Mouse (Mus musculus): ENCODE measurements around the gene Raver1. TPM values are rescaled to one million over a fixed set of nuclear protein-coding genes. Genes with fewer than 3 reads are reported as not detected.

The Raver1 gene
- polyA plus RNA-seq, 1 experiment from 2014 or later, result 37.4 TPM

- Histone ChIP-seq H3K9me3 (ENCODE audit: control insufficient read depth, low read length) (no peaks in the 10 kb centered on the region), H3K36me3 (ENCODE audit: control insufficient read depth, insufficient read depth) (peaks cover 23% of the 10 kb centered on the region), H3K27me3 (replicated peaks; ENCODE audit: control insufficient read depth, insufficient read depth, low read length) (no peaks in the 10 kb centered on the region), H3K4me2 (ENCODE audit: low read length) (peak overlapping the region; percentile 85), H3K4me3 (replicated peaks; ENCODE audit: low read length) (peak overlapping the region; percentile 80), H3K27ac (ENCODE audit: low read length) (peak overlapping the region; percentile 87), H3K4me1 (replicated peaks; ENCODE audit: control insufficient read depth, insufficient read depth, low read length) (peaks cover 20% of the 10 kb centered on the region), H3K9ac (replicated peaks; ENCODE audit: low read depth, low read length) (peak overlapping the region; percentile 81)
- peak; percentile 6 for ATAC-seq
- 3% methylated on average over 24 of the region's 24 CpGs for WGBS
Observed at GRCm38 (mm10) chr9:21090972-21091706, 669 bp downstream of the Raver1 start.

- WGBS, result 81% methylated on average over 1 of the region's 1 CpGs
- Histone ChIP-seq H3K4me3 (replicated peaks; ENCODE audit: low read length) (peak overlapping the region; percentile 80), H3K4me1 (replicated peaks; ENCODE audit: control insufficient read depth, insufficient read depth, low read length) (peaks cover 20% of the 10 kb centered on the region), H3K9me3 (ENCODE audit: control insufficient read depth, low read length) (no peaks in the 10 kb centered on the region), H3K4me2 (ENCODE audit: low read length) (peak overlapping the region; percentile 85), H3K27me3 (replicated peaks; ENCODE audit: control insufficient read depth, insufficient read depth, low read length) (no peaks in the 10 kb centered on the region), H3K9ac (replicated peaks; ENCODE audit: low read depth, low read length) (peak overlapping the region; percentile 81; the same call in 1 of the 2 replicates), H3K27ac (ENCODE audit: low read length) (no peak overlapping the region), H3K36me3 (ENCODE audit: control insufficient read depth, insufficient read depth) (peaks cover 28% of the 10 kb centered on the region)
- no peak for ATAC-seq
Observed at GRCm38 (mm10) chr9:21090537-21090936, 1.3 kb downstream of the Raver1 start.

- WGBS, result 90% methylated on average over 3 of the region's 3 CpGs
- peaks cover 54% of the 10 kb centered on the region for H3K36me3 ChIP-seq (ENCODE audit: control insufficient read depth, insufficient read depth)
- no peak overlapping the region for H3K4me3 ChIP-seq (replicated peaks; ENCODE audit: low read length)
- H3K9me3 ChIP-seq (ENCODE audit: control insufficient read depth, low read length), result no peaks in the 10 kb centered on the region
- H3K27me3 ChIP-seq (replicated peaks; ENCODE audit: control insufficient read depth, insufficient read depth, low read length), result no peaks in the 10 kb centered on the region
- no peak overlapping the region for H3K4me2 ChIP-seq (ENCODE audit: low read length)
- H3K4me1 ChIP-seq (replicated peaks; ENCODE audit: control insufficient read depth, insufficient read depth, low read length), result no peaks in the 10 kb centered on the region
- ATAC-seq, result no peak
- H3K9ac ChIP-seq (replicated peaks; ENCODE audit: low read depth, low read length), result no peak overlapping the region
- H3K27ac ChIP-seq (ENCODE audit: low read length), result no peak overlapping the region
Observed at GRCm38 (mm10) chr9:21083324-21083723, 8.5 kb downstream of the Raver1 start.

DNA sequence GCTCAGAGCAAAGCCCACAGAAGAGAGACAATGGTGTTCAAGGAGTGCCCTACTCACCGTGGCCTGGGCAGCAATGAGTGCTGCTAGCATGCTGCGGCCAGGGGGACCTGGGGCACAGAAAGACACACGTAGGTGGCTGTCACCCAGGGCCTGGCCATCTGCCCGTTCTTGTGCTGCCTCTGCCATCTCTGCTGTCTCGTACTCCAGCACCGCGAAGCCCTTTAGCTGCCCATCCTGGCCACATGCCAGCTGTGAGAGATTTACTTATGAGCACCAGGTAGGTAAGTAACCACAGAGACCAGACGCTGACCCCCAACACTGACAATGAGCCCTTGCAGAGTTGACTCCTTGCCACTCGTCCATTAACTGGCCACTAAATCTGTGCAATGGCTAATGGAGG lies 10.7 kb downstream of the Raver1 start:
- no peaks in the 10 kb centered on the region for H3K9me3 ChIP-seq (ENCODE audit: control insufficient read depth, low read length)
- no peak overlapping the region for H3K4me3 ChIP-seq (replicated peaks; ENCODE audit: low read length)
- 88% methylated on average over 9 of the region's 9 CpGs for WGBS
- H3K36me3 ChIP-seq (ENCODE audit: control insufficient read depth, insufficient read depth), result peaks cover 51% of the 10 kb centered on the region
- no peak overlapping the region for H3K9ac ChIP-seq (replicated peaks; ENCODE audit: low read depth, low read length)
- H3K27me3 ChIP-seq (replicated peaks; ENCODE audit: control insufficient read depth, insufficient read depth, low read length), result no peaks in the 10 kb centered on the region
- no peak overlapping the region for H3K27ac ChIP-seq (ENCODE audit: low read length)
- ATAC-seq, result no peak
- no peaks in the 10 kb centered on the region for H3K4me1 ChIP-seq (replicated peaks; ENCODE audit: control insufficient read depth, insufficient read depth, low read length)
- no peak overlapping the region for H3K4me2 ChIP-seq (ENCODE audit: low read length)

DNA sequence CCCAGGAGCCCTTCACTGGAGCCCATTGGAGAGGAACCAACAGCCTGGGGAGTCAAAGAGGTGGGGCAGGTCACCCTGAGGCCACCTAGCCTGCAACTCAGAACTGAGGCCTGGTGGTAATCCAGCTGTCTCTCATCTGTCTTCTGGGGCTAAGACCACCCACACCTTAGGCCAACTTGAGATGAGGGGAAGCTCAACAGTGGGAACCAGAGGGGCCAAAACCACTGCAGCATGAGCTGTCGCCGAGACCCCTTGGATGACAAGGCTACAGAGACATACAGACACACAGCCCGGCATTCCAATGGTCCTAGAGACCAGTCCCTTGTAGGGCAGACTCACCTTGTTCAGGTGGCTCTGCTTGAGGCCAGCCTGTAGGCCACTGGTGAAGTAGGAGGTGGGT lies 16.2 kb downstream of the Raver1 start:
- H3K4me2 ChIP-seq (ENCODE audit: low read length), result no peak overlapping the region
- no peak overlapping the region for H3K4me3 ChIP-seq (replicated peaks; ENCODE audit: low read length)
- 96% methylated on average over 3 of the region's 3 CpGs for WGBS
- H3K9me3 ChIP-seq (ENCODE audit: control insufficient read depth, low read length), result no peaks in the 10 kb centered on the region
- no peak overlapping the region for H3K27ac ChIP-seq (ENCODE audit: low read length)
- H3K36me3 ChIP-seq (ENCODE audit: control insufficient read depth, insufficient read depth), result peaks cover 31% of the 10 kb centered on the region
- H3K9ac ChIP-seq (replicated peaks; ENCODE audit: low read depth, low read length), result no peak overlapping the region
- ATAC-seq, result no peak
- no peaks in the 10 kb centered on the region for H3K27me3 ChIP-seq (replicated peaks; ENCODE audit: control insufficient read depth, insufficient read depth, low read length)
- H3K4me1 ChIP-seq (replicated peaks; ENCODE audit: control insufficient read depth, insufficient read depth, low read length), result peaks cover 15% of the 10 kb centered on the region

DNA sequence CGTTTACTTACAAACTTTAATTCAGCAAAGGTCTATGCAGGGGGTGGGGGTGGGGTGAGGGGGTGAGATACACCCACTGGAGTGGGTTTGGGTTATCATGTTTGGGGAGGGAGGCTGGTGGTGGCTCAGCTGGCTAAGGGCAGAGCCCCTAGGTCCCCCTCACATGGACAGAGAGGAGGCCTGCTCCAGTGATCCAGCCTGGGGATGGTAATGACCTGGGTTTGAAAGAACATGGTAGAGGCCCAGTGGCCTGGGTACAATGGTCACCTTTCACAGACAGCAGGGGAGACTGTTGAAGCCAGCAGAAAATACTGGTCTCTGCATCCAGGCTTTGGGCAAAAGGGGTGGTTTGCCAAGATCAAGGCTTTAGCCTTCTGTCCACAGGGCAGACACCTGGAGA lies 17.6 kb downstream of the Raver1 start:
- H3K9me3 ChIP-seq (ENCODE audit: control insufficient read depth, low read length), result no peaks in the 10 kb centered on the region
- no peak overlapping the region for H3K27ac ChIP-seq (ENCODE audit: low read length)
- peaks cover 18% of the 10 kb centered on the region for H3K36me3 ChIP-seq (ENCODE audit: control insufficient read depth, insufficient read depth)
- H3K4me1 ChIP-seq (replicated peaks; ENCODE audit: control insufficient read depth, insufficient read depth, low read length), result peaks cover 15% of the 10 kb centered on the region
- no peak overlapping the region; the same call in 1 of the 2 replicates for H3K4me2 ChIP-seq (ENCODE audit: low read length)
- WGBS, result 93% methylated on average over 1 of the region's 1 CpGs
- H3K4me3 ChIP-seq (replicated peaks; ENCODE audit: low read length), result no peak overlapping the region
- no peaks in the 10 kb centered on the region for H3K27me3 ChIP-seq (replicated peaks; ENCODE audit: control insufficient read depth, insufficient read depth, low read length)
- no peak for ATAC-seq
- no peak overlapping the region for H3K9ac ChIP-seq (replicated peaks; ENCODE audit: low read depth, low read length)

GRCm38 (mm10) chr9:21073044-21073840 lies 18.6 kb downstream of the Raver1 start, which contains the start of the genes Gm49373 and Fdx1l:
Gm49373 (minus strand) TSS chr9:21073096.
Fdx1l (minus strand) TSS chr9:21073614.
- Histone ChIP-seq H3K27ac (ENCODE audit: low read length) (peak within 1 kb of the TSS; percentile 61), H3K4me2 (ENCODE audit: low read length) (peak within 1 kb of the TSS; percentile 96), H3K36me3 (ENCODE audit: control insufficient read depth, insufficient read depth) (peaks cover 10% of the 10 kb centered on the region), H3K27me3 (replicated peaks; ENCODE audit: control insufficient read depth, insufficient read depth, low read length) (no peaks in the 10 kb centered on the region), H3K9ac (replicated peaks; ENCODE audit: low read depth, low read length) (peak within 1 kb of the TSS; percentile 88), H3K4me3 (replicated peaks; ENCODE audit: low read length) (peak within 1 kb of the TSS; percentile 92), H3K9me3 (ENCODE audit: control insufficient read depth, low read length) (no peaks in the 10 kb centered on the region), H3K4me1 (replicated peaks; ENCODE audit: control insufficient read depth, insufficient read depth, low read length) (peaks cover 15% of the 10 kb centered on the region)
- 1% methylated on average over 58 of the region's 58 CpGs for WGBS
- peak; percentile 96 for ATAC-seq

DNA sequence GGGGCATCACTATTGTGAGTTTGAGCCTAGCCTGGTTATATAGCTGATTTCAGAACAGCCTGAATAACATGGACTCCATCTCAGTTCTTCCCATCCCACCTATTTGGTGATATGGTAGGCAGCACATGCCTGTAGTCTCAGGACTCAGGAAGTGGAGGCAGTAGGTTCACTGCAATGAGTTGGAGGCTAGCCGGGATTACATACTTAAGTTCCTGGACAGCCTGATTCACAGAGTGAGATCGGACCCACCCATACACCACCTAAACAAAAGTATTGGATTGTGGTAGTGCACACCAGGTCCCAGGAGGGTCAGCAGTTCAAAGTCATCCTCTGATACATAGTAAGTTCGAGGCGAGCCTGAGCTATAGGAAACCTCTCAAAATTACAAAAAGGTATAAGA lies 19.2 kb downstream of the Raver1 start:
- Histone ChIP-seq H3K4me1 (replicated peaks; ENCODE audit: control insufficient read depth, insufficient read depth, low read length) (peaks cover 15% of the 10 kb centered on the region), H3K9ac (replicated peaks; ENCODE audit: low read depth, low read length) (peak overlapping the region; percentile 88), H3K9me3 (ENCODE audit: control insufficient read depth, low read length) (no peaks in the 10 kb centered on the region), H3K4me2 (ENCODE audit: low read length) (peak overlapping the region; percentile 96), H3K36me3 (ENCODE audit: control insufficient read depth, insufficient read depth) (peaks cover 10% of the 10 kb centered on the region), H3K27ac (ENCODE audit: low read length) (no peak overlapping the region), H3K4me3 (replicated peaks; ENCODE audit: low read length) (peak overlapping the region; percentile 92), H3K27me3 (replicated peaks; ENCODE audit: control insufficient read depth, insufficient read depth, low read length) (no peaks in the 10 kb centered on the region)
- 15% methylated on average over 4 of the region's 4 CpGs for WGBS
- ATAC-seq, result 0 out of 2 replicates have a peak, but pooled peaks have one; percentile 1

GRCm38 (mm10) chr9:21067006-21067684 lies 24.7 kb downstream of the Raver1 start, which contains the start of gene Zglp1:
Zglp1 (minus strand) TSS chr9:21067093.
- Histone ChIP-seq H3K9me3 (ENCODE audit: control insufficient read depth, low read length) (no peaks in the 10 kb centered on the region), H3K4me2 (ENCODE audit: low read length) (no peak within 1 kb of the TSS), H3K4me1 (replicated peaks; ENCODE audit: control insufficient read depth, insufficient read depth, low read length) (peaks cover under 1% of the 10 kb centered on the region; the same call in 1 of the 2 replicates), H3K27me3 (replicated peaks; ENCODE audit: control insufficient read depth, insufficient read depth, low read length) (no peaks in the 10 kb centered on the region), H3K4me3 (replicated peaks; ENCODE audit: low read length) (no peak within 1 kb of the TSS), H3K9ac (replicated peaks; ENCODE audit: low read depth, low read length) (no peak within 1 kb of the TSS), H3K27ac (ENCODE audit: low read length) (no peak within 1 kb of the TSS), H3K36me3 (ENCODE audit: control insufficient read depth, insufficient read depth) (peaks cover 10% of the 10 kb centered on the region)
- 86% methylated on average over 27 of the region's 27 CpGs for WGBS
- no peak for ATAC-seq

All from forebrain, embryonic 16.5 days (tissue).